Mouse (Mus musculus) neural tube, embryonic 11.5 days (tissue): Measurements from ENCODE around the gene Gm3468. TPM values are rescaled to one million over a fixed set of nuclear protein-coding genes. Genes with fewer than 3 reads are reported as not detected.
A peak's percentile ranks its signal among the peaks of the same experiment; 100 is the strongest.
"Not testable (repeated sequence)": the region's sequence is repeated elsewhere in the genome, so short reads cannot be mapped to it uniquely, and the experiment has no call there.

ENCODE experiments used
- ATAC-seq: fragments of 200-750 bp; cut with Nextera tagmentation; 2 replicates; pipeline ENCODE4 v1.8.0; 2017; ENCODE audit warnings: moderate number of reproducible peaks, mild to moderate bottlenecking, moderate TSS enrichment, moderate library complexity; ENCODE audit not compliant: insufficient read depth, low FRiP score, low TSS enrichment
- DNase-seq: peaks from one replicate; pipeline ENCODE4 v3.0.0-alpha.2; 2015; ENCODE audit warnings: low spot score
- H3K27ac ChIP-seq: fragments of 300-500 bp; sonication (generic); 2 replicates; pipeline ENCODE4 v1.5.1; 2014; ENCODE audit warnings: low read depth, mild to moderate bottlenecking, low read length
- H3K27me3 ChIP-seq: fragments of 300-500 bp; sonication (generic); 2 replicates; pipeline ENCODE4 v1.6.1; 2014; ENCODE audit warnings: mild to moderate bottlenecking, low read length, mixed read lengths; ENCODE audit not compliant: control insufficient read depth, insufficient read depth
- H3K36me3 ChIP-seq: fragments of 300-500 bp; sonication (generic); 2 replicates; pipeline ENCODE4 v1.6.1; 2014; ENCODE audit warnings: mild to moderate bottlenecking, low read length, moderate library complexity, mixed read lengths; ENCODE audit not compliant: control insufficient read depth, insufficient read depth
- H3K4me1 ChIP-seq: fragments of 300-500 bp; sonication (generic); 2 replicates; pipeline ENCODE4 v1.6.1; 2014; ENCODE audit warnings: low read length, mixed read lengths; ENCODE audit not compliant: control insufficient read depth, insufficient read depth
- H3K4me2 ChIP-seq: fragments of 300-500 bp; sonication (generic); 2 replicates; pipeline ENCODE4 v1.6.1; 2014; ENCODE audit warnings: low read depth, mild to moderate bottlenecking, moderate library complexity
- H3K4me3 ChIP-seq: fragments of 300-500 bp; sonication (generic); 2 replicates; pipeline ENCODE4 v1.5.1; 2014; ENCODE audit warnings: low read depth, low read length
- H3K9ac ChIP-seq: fragments of 300-500 bp; sonication (generic); 2 replicates; pipeline ENCODE4 v1.6.1; 2014; ENCODE audit warnings: mild to moderate bottlenecking, low read length
- H3K9me3 ChIP-seq: fragments of 300-500 bp; sonication (generic); 2 replicates; pipeline ENCODE4 v1.6.1; 2016; ENCODE audit warnings: low read length; ENCODE audit not compliant: control insufficient read depth
- WGBS: fragments of 180-500 bp; shearing (Covaris S2); extraction: QIAGEN DNeasy Blood & Tissue Kit; methylation state at CpG from one replicate; pipeline ENCODE4 v1.1.7; 2014; 5-methylcytosine and 5-hydroxymethylcytosine counted together
- polyA plus RNA-seq: library from polyadenylated mRNA; unstranded; fragments of >200 nt; fragmentation: Nextera tagmentation; extraction: Ambion mirVana; gene quantifications from 2 replicates; pipeline ENCODE4 v1.2.1, GENCODE M21; 2014

Gm3468 gene
- 2.7 and 3.1 TPM in 2 replicates for polyA plus RNA-seq

GRCm38 (mm10) chr14:6108272-6108925 lies at the start of gene Gm3468:
Gm3468 (minus strand) TSS chr14:6108665.
- ATAC-seq (peak; percentile 92), DNase-seq (peak; percentile 85)
- H3K9ac ChIP-seq: 0 out of 2 replicates have a peak within 1 kb of the TSS, but pooled peaks have one; percentile 18
- H3K36me3 ChIP-seq, H3K4me1 ChIP-seq, H3K27ac ChIP-seq, H3K9me3 ChIP-seq, H3K27me3 ChIP-seq: not testable (repeated sequence)
- H3K4me2 ChIP-seq: peak within 1 kb of the TSS; percentile 38
- WGBS: 2% methylated on average over 21 of the region's 51 CpGs
- peak within 1 kb of the TSS; percentile 23 for H3K4me3 ChIP-seq

- not testable (repeated sequence) for H3K4me3 ChIP-seq, H3K9me3 ChIP-seq, H3K4me2 ChIP-seq, H3K27ac ChIP-seq, ATAC-seq, DNase-seq, H3K36me3 ChIP-seq, H3K4me1 ChIP-seq, H3K27me3 ChIP-seq, H3K9ac ChIP-seq
- WGBS: no CpG with 5 or more reads among the region's 1 CpGs
Observed at GRCm38 (mm10) chr14:6125707-6126106, 17.2 kb upstream of the Gm3468 start, which contains the start of gene Gm3476. Gm3476 (minus strand) TSS chr14:6125807.

GRCm38 (mm10) chr14:6107500-6107899 lies 965 bp downstream of the Gm3468 start:
- H3K9ac ChIP-seq: not testable (repeated sequence)

GRCm38 (mm10) chr14:6093842-6094241 lies 14.6 kb downstream of the Gm3468 start, which contains the start of gene Gm8206:
Gm8206 (minus strand) TSS chr14:6093942.
- H3K27me3 ChIP-seq, H3K4me3 ChIP-seq, H3K4me1 ChIP-seq, H3K27ac ChIP-seq, H3K9ac ChIP-seq, H3K36me3 ChIP-seq, H3K4me2 ChIP-seq, DNase-seq, ATAC-seq, H3K9me3 ChIP-seq: not testable (repeated sequence)
- 84% methylated on average over 2 of the region's 3 CpGs for WGBS

More at GRCm38 (mm10) chr14:6107500-6107899, 965 bp downstream of the Gm3468 start:
- not testable (repeated sequence) for H3K36me3 ChIP-seq, ATAC-seq, H3K4me3 ChIP-seq, H3K27me3 ChIP-seq, H3K4me1 ChIP-seq, H3K9me3 ChIP-seq, H3K27ac ChIP-seq
- WGBS: 11% methylated on average over 8 of the region's 9 CpGs
- peak; percentile 3 for DNase-seq
- peak overlapping the region; percentile 38 for H3K4me2 ChIP-seq

- not testable (repeated sequence) for H3K4me2 ChIP-seq, ATAC-seq, H3K27me3 ChIP-seq, H3K4me1 ChIP-seq, H3K4me3 ChIP-seq, H3K36me3 ChIP-seq, H3K9me3 ChIP-seq, H3K9ac ChIP-seq, H3K27ac ChIP-seq, DNase-seq
- 84% methylated on average over 2 of the region's 4 CpGs for WGBS
Observed at GRCm38 (mm10) chr14:6058167-6058566, 50.3 kb downstream of the Gm3468 start, which contains the start of gene Gm6337. Gm6337 (minus strand) TSS chr14:6058267.

Other genes starting within 250 kb of the Gm3468 start
- 0.43 and 0.45 TPM in 2 replicates for gene Gm8237, start 228.3 kb downstream of the Gm3468 start, polyA plus RNA-seq
- gene Gm3248, start 146.9 kb downstream of the Gm3468 start, polyA plus RNA-seq: 0.85 and 1.2 TPM in 2 replicates
- not detected in 2 replicates for gene Gm3453, start 129.5 kb downstream of the Gm3468 start, polyA plus RNA-seq
- gene Gm6337, start 50.4 kb downstream of the Gm3468 start, polyA plus RNA-seq: not detected in 2 replicates
- gene Gm8206, start 14.7 kb downstream of the Gm3468 start, polyA plus RNA-seq: 0.82 and 1.4 TPM in 2 replicates
- not detected in 2 replicates for gene Gm3476, start 17.1 kb upstream of the Gm3468 start, polyA plus RNA-seq
- gene Gm21560, start 110.6 kb upstream of the Gm3468 start, polyA plus RNA-seq: not detected in 2 replicates
- gene Gm3411, start 178.6 kb upstream of the Gm3468 start, polyA plus RNA-seq: 1.7 and 1.9 TPM in 2 replicates
- not detected in 2 replicates for gene Gm21103, start 196.2 kb upstream of the Gm3468 start, polyA plus RNA-seq
- not detected in 2 replicates for gene Gm3618, start 235.0 kb upstream of the Gm3468 start, polyA plus RNA-seq